Mouse (Mus musculus): ENCODE results near the gene Dnah8. TPM values are rescaled to one million over a fixed set of nuclear protein-coding genes. Genes with fewer than 3 reads are reported as not detected.

The Dnah8 gene
- polyA plus RNA-seq, 1 experiment from 2014 or later, result 2.4 TPM

DNA sequence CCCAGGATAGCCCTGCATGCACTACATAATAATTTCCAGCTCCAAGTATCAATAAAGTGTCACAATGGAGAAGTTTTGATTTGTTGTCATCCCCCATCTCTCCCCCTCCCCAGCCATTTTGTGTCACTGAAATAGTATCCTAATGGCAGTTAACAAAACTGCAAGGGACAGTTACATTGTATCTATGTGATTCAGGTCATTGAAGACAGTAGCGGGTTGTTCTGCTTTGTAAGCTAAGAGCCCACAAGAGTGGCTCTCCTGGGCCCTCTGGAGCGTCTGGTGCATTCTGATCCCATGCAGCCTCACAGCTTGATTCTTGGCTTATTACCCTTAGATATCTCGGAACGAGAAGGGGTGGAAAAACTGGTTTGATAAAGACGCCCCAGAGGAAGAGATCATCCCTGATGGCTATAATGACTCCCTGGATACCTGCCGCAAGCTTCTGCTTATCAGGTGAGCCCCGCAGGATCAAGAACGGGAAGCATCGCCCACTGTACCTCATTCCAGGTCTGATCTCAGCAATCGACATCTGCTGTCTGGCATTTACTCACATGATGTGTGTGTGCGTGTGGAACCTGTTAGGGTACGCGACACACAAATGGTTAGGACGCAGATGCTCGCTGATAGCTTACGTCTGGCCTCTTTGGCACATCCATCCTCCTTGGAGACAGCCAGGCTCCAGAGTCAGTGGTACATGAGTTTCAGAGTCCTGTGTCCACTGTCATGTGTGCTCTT lies 185.9 kb downstream of the Dnah8 start:
- Histone ChIP-seq H3K4me2 (replicated peaks; ENCODE audit: low read depth, low read length) (no peak overlapping the region), H3K27me3 (ENCODE audit: control insufficient read depth, insufficient read depth, low read length) (no peaks in the 10 kb centered on the region), H3K9me3 (ENCODE audit: control insufficient read depth, low read length) (no peaks in the 10 kb centered on the region), H3K9ac (ENCODE audit: low read depth, low read length) (no peak overlapping the region), H3K36me3 (ENCODE audit: control insufficient read depth, insufficient read depth, low read length) (no peaks in the 10 kb centered on the region), H3K4me1 (replicated peaks; ENCODE audit: control insufficient read depth, insufficient read depth, low read length) (no peaks in the 10 kb centered on the region), H3K4me3 (ENCODE audit: low read depth, low read length) (no peak overlapping the region), H3K27ac (ENCODE audit: low read depth, low read length) (peak overlapping the region; percentile 67; the same call in 1 of the 2 replicates)
- ATAC-seq (ENCODE audit: low FRiP score) (no peak), DNase-seq (ENCODE audit: low spot score) (no peak)
- 74% methylated on average over 16 of the region's 16 CpGs for WGBS

GRCm38 (mm10) chr17:30818543-30818942 lies 194.4 kb downstream of the Dnah8 start:
- 96% methylated on average over 5 of the region's 5 CpGs for WGBS
- Histone ChIP-seq H3K4me1 (replicated peaks; ENCODE audit: control insufficient read depth, insufficient read depth, low read length) (no peaks in the 10 kb centered on the region), H3K9me3 (ENCODE audit: control insufficient read depth, low read length) (no peaks in the 10 kb centered on the region), H3K27me3 (ENCODE audit: control insufficient read depth, insufficient read depth, low read length) (no peaks in the 10 kb centered on the region), H3K4me3 (ENCODE audit: low read depth, low read length) (no peak overlapping the region), H3K9ac (ENCODE audit: low read depth, low read length) (no peak overlapping the region), H3K36me3 (ENCODE audit: control insufficient read depth, insufficient read depth, low read length) (no peaks in the 10 kb centered on the region), H3K27ac (ENCODE audit: low read depth, low read length) (no peak overlapping the region), H3K4me2 (replicated peaks; ENCODE audit: low read depth, low read length) (no peak overlapping the region)
- DNase-seq (ENCODE audit: low spot score) (no peak), ATAC-seq (ENCODE audit: low FRiP score) (no peak)

- Histone ChIP-seq H3K9ac (ENCODE audit: low read depth, low read length) (no peak overlapping the region), H3K4me3 (ENCODE audit: low read depth, low read length) (no peak overlapping the region), H3K4me2 (replicated peaks; ENCODE audit: low read depth, low read length) (no peak overlapping the region), H3K27ac (ENCODE audit: low read depth, low read length) (no peak overlapping the region), H3K4me1 (replicated peaks; ENCODE audit: control insufficient read depth, insufficient read depth, low read length) (no peaks in the 10 kb centered on the region), H3K9me3 (ENCODE audit: control insufficient read depth, low read length) (no peaks in the 10 kb centered on the region), H3K27me3 (ENCODE audit: control insufficient read depth, insufficient read depth, low read length) (no peaks in the 10 kb centered on the region), H3K36me3 (ENCODE audit: control insufficient read depth, insufficient read depth, low read length) (no peaks in the 10 kb centered on the region)
- ATAC-seq (ENCODE audit: low FRiP score) (no peak), DNase-seq (ENCODE audit: low spot score) (no peak)
- 91% methylated on average over 8 of the region's 8 CpGs for WGBS
Measured at GRCm38 (mm10) chr17:30819134-30819533, 195.0 kb downstream of the Dnah8 start.

GRCm38 (mm10) chr17:30821115-30821514 lies 197.0 kb downstream of the Dnah8 start:
- no peak overlapping the region for H3K9ac ChIP-seq (ENCODE audit: low read depth, low read length)
- WGBS, result 83% methylated on average over 6 of the region's 6 CpGs
- no peak for ATAC-seq (ENCODE audit: low FRiP score)
- no peaks in the 10 kb centered on the region for H3K9me3 ChIP-seq (ENCODE audit: control insufficient read depth, low read length)
- H3K27ac ChIP-seq (ENCODE audit: low read depth, low read length), result no peak overlapping the region
- H3K4me1 ChIP-seq (replicated peaks; ENCODE audit: control insufficient read depth, insufficient read depth, low read length), result no peaks in the 10 kb centered on the region
- H3K27me3 ChIP-seq (ENCODE audit: control insufficient read depth, insufficient read depth, low read length), result no peaks in the 10 kb centered on the region
- no peak overlapping the region for H3K4me2 ChIP-seq (replicated peaks; ENCODE audit: low read depth, low read length)
- H3K4me3 ChIP-seq (ENCODE audit: low read depth, low read length), result no peak overlapping the region
- DNase-seq (ENCODE audit: low spot score), result no peak
- no peaks in the 10 kb centered on the region for H3K36me3 ChIP-seq (ENCODE audit: control insufficient read depth, insufficient read depth, low read length)

DNA sequence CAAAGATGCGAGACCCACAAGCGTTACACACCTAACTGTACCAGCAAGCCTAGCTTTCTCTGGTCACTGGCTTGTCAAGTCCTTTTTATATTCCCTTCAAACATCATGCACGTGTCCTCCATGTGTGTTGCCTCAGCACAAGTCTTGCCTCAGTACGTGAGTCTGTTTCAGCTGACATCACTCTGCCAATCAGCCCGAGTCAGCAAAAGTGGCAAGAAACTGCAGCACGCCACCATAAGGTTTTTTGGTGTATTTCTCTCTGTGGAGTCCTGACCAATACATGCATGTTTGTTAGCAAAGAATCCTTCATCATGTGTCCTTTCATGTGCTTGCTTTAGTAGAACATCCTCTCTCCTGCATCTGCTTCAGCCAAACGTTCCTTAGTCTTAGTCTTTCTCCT lies 200.3 kb downstream of the Dnah8 start:
- no peak overlapping the region for H3K27ac ChIP-seq (ENCODE audit: low read depth, low read length)
- H3K4me2 ChIP-seq (replicated peaks; ENCODE audit: low read depth, low read length), result no peak overlapping the region
- H3K4me1 ChIP-seq (replicated peaks; ENCODE audit: control insufficient read depth, insufficient read depth, low read length), result no peaks in the 10 kb centered on the region
- ATAC-seq (ENCODE audit: low FRiP score), result no peak
- no peaks in the 10 kb centered on the region for H3K27me3 ChIP-seq (ENCODE audit: control insufficient read depth, insufficient read depth, low read length)
- no peak overlapping the region for H3K4me3 ChIP-seq (ENCODE audit: low read depth, low read length)
- no peak for DNase-seq (ENCODE audit: low spot score)
- H3K9me3 ChIP-seq (ENCODE audit: control insufficient read depth, low read length), result no peaks in the 10 kb centered on the region
- H3K9ac ChIP-seq (ENCODE audit: low read depth, low read length), result no peak overlapping the region
- H3K36me3 ChIP-seq (ENCODE audit: control insufficient read depth, insufficient read depth, low read length), result no peaks in the 10 kb centered on the region
- 92% methylated on average over 7 of the region's 7 CpGs for WGBS

DNA sequence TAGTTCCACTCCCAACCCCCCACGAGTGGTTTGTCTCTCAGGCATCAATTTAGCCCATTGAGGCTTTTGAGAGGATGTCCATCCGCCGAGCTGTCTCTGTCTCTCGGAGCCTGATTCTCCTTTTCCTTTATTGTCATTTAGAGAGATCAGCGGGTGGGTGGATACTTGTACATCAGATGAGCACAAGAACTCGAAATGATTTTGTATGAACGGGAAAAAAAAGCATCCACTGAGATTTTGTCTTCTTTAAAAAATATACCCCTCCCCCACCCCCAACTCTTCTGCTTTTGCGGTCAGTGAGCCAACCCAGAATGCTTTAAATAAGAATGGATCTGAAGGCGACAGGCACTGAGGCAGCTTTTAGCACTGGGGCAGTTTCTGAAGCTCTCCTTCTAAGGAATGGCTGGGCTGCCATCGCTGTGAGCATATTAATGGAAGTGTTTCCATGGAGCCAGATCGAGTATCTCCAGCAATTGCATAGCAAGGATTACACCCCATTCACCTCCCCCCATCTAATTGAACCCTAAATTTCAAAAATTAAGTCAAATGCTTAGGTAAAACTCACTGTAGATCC lies 201.7 kb downstream of the Dnah8 start:
- Histone ChIP-seq H3K27ac (ENCODE audit: low read depth, low read length) (peak overlapping the region; percentile 25; the same call in 1 of the 2 replicates), H3K27me3 (ENCODE audit: control insufficient read depth, insufficient read depth, low read length) (no peaks in the 10 kb centered on the region), H3K4me3 (ENCODE audit: low read depth, low read length) (no peak overlapping the region), H3K9ac (ENCODE audit: low read depth, low read length) (no peak overlapping the region), H3K4me2 (replicated peaks; ENCODE audit: low read depth, low read length) (no peak overlapping the region), H3K4me1 (replicated peaks; ENCODE audit: control insufficient read depth, insufficient read depth, low read length) (no peaks in the 10 kb centered on the region), H3K9me3 (ENCODE audit: control insufficient read depth, low read length) (no peaks in the 10 kb centered on the region), H3K36me3 (ENCODE audit: control insufficient read depth, insufficient read depth, low read length) (no peaks in the 10 kb centered on the region)
- peak; percentile 35 for DNase-seq (ENCODE audit: low spot score)
- no peak for ATAC-seq (ENCODE audit: low FRiP score)
- 24% methylated on average over 11 of the region's 11 CpGs for WGBS

GRCm38 (mm10) chr17:30831170-30831569 lies 207.0 kb downstream of the Dnah8 start:
- Histone ChIP-seq H3K9ac (ENCODE audit: low read depth, low read length) (no peak overlapping the region), H3K9me3 (ENCODE audit: control insufficient read depth, low read length) (no peaks in the 10 kb centered on the region), H3K36me3 (ENCODE audit: control insufficient read depth, insufficient read depth, low read length) (no peaks in the 10 kb centered on the region), H3K4me3 (ENCODE audit: low read depth, low read length) (no peak overlapping the region), H3K4me2 (replicated peaks; ENCODE audit: low read depth, low read length) (no peak overlapping the region), H3K4me1 (replicated peaks; ENCODE audit: control insufficient read depth, insufficient read depth, low read length) (no peaks in the 10 kb centered on the region), H3K27me3 (ENCODE audit: control insufficient read depth, insufficient read depth, low read length) (no peaks in the 10 kb centered on the region), H3K27ac (ENCODE audit: low read depth, low read length) (no peak overlapping the region)
- 99% methylated on average over 2 of the region's 2 CpGs for WGBS
- DNase-seq (ENCODE audit: low spot score) (no peak), ATAC-seq (ENCODE audit: low FRiP score) (no peak)

DNA sequence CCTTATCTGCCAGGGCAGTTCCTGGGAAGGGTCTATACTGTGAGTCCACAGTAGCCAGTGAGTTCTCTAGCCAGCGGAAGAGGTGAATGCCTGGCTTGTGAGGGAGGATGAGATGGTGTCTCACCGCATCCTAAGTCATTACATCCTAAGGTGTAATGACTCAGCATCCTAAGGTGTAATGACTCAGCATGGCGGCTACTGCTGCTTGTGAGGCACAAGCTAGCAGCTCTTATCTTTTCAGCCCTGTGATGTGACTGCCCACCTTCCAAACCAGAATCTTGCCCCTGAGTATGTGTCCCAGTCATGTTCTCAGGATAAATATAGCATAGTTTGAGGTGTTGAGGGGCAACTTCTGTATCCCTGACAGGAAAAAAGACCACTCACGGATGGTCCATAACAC lies 211.3 kb downstream of the Dnah8 start:
- Histone ChIP-seq H3K27ac (ENCODE audit: low read depth, low read length) (no peak overlapping the region), H3K9me3 (ENCODE audit: control insufficient read depth, low read length) (no peaks in the 10 kb centered on the region), H3K4me2 (replicated peaks; ENCODE audit: low read depth, low read length) (no peak overlapping the region), H3K9ac (ENCODE audit: low read depth, low read length) (no peak overlapping the region), H3K36me3 (ENCODE audit: control insufficient read depth, insufficient read depth, low read length) (no peaks in the 10 kb centered on the region), H3K27me3 (ENCODE audit: control insufficient read depth, insufficient read depth, low read length) (no peaks in the 10 kb centered on the region), H3K4me3 (ENCODE audit: low read depth, low read length) (no peak overlapping the region), H3K4me1 (replicated peaks; ENCODE audit: control insufficient read depth, insufficient read depth, low read length) (no peaks in the 10 kb centered on the region)
- DNase-seq (ENCODE audit: low spot score) (no peak), ATAC-seq (ENCODE audit: low FRiP score) (no peak)
- 89% methylated on average over 4 of the region's 4 CpGs for WGBS

DNA sequence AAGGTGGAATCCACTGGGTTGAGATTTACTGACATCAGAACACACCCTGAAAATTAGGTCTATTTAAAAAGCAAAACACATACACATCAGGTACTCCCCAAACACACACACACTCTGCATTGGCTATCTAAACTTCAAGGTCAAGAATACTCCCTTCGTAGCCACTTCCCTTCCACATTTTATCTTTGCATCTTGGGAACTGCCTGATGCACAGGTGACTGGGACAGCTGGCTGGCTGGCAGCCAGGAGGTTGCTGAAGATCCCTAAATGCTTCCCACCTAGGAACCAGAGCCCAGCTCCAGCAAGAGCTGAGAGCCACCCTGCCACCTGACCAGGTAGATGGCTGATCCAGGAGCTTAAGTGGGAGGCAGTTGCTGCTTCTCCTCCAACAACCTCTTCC lies 212.9 kb downstream of the Dnah8 start:
- Histone ChIP-seq H3K27ac (ENCODE audit: low read depth, low read length) (no peak overlapping the region), H3K4me1 (replicated peaks; ENCODE audit: control insufficient read depth, insufficient read depth, low read length) (no peaks in the 10 kb centered on the region), H3K4me2 (replicated peaks; ENCODE audit: low read depth, low read length) (no peak overlapping the region), H3K9me3 (ENCODE audit: control insufficient read depth, low read length) (no peaks in the 10 kb centered on the region), H3K9ac (ENCODE audit: low read depth, low read length) (no peak overlapping the region), H3K36me3 (ENCODE audit: control insufficient read depth, insufficient read depth, low read length) (no peaks in the 10 kb centered on the region), H3K4me3 (ENCODE audit: low read depth, low read length) (no peak overlapping the region), H3K27me3 (ENCODE audit: control insufficient read depth, insufficient read depth, low read length) (no peaks in the 10 kb centered on the region)
- DNase-seq (ENCODE audit: low spot score) (no peak), ATAC-seq (ENCODE audit: low FRiP score) (no peak)
- WGBS, result 96% methylated on average over 1 of the region's 1 CpGs
